Mouse (Mus musculus) bone marrow macrophage, adult 2 months (primary cell): ENCODE results near the gene Dvl1. TPM values are rescaled to one million over a fixed set of nuclear protein-coding genes. Genes with fewer than 3 reads are reported as not detected.

Experiments used
- H3K27ac ChIP-seq: 2 replicates; pipeline ENCODE4 v1.5.1; 2012; ENCODE audit warnings: low read depth, low read length; ENCODE audit not compliant: insufficient read depth
- H3K4me1 ChIP-seq: 2 replicates; pipeline ENCODE4 v1.6.1; 2012; ENCODE audit warnings: low read length; ENCODE audit not compliant: control insufficient read depth, insufficient read depth
- H3K4me3 ChIP-seq: 2 replicates; pipeline ENCODE4 v1.5.1; 2012; ENCODE audit warnings: mild to moderate bottlenecking, low read length, moderate library complexity; ENCODE audit not compliant: insufficient read depth
- CTCF ChIP-seq: IDR thresholded peaks from 2 replicates; pipeline ENCODE4 v1.5.1; 2012; ENCODE audit warnings: low read depth, mild to moderate bottlenecking, low read length, moderate library complexity
- POLR2A ChIP-seq: IDR thresholded peaks from 2 replicates; pipeline ENCODE4 v1.6.1; 2012; ENCODE audit warnings: mild to moderate bottlenecking, low read depth, low read length, borderline replicate concordance
- polyA plus RNA-seq: library from polyadenylated mRNA; stranded (reverse); fragments of >200 nt; gene quantifications from 2 replicates; pipeline ENCODE4 v1.2.4, GENCODE M21; 2012; ENCODE audit not compliant: missing spikeins, insufficient read depth, insufficient read length

Dvl1 gene
- polyA plus RNA-seq, 1 experiment = 20.9 TPM

DNA sequence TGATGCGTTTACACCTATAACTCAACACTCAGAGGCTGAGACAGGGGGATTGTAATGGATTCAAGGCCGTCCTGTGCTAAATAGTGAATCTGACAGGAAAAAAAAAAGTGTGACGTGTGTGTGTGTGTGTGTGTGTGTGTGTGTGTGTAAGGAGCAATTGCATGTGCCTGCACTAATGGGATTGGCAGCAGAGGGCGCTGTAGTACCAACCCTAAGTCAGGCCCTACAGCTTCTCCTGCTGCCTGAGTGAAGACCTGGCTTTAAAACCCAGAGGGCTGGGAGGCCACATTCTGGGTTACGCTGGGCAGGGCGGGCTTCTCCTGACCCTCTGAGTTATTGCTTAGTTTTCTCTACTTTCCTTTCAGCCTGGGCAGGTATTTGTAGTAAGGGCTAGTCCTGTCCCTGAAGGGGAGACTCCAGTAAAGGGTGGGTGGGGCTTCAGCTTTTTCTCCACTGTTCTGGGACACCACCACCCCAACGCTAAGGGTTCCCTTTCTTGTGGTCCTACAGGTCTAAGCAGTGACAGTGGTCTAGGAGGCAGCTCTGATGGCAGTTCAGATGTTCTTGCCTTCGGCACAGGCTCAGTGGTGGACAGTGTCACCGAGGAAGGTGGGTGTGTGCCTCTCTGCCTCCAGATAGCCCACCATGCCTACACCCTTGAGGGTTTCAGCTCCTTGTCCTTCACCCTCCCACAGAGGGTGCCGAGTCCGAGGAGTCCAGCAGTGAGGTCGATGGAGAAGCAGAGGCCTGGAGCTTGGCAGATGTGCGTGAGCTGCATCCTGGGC is 57.3 kb downstream of the Dvl1 start:
- no peak for TF ChIP-seq CTCF
- no peak for TF ChIP-seq POLR2A
- peaks cover 3% of the 10 kb centered on the region; the same call in 1 of the 2 replicates for H3K4me1 ChIP-seq
- no peak overlapping the region for H3K27ac ChIP-seq
- no peak overlapping the region for H3K4me3 ChIP-seq

DNA sequence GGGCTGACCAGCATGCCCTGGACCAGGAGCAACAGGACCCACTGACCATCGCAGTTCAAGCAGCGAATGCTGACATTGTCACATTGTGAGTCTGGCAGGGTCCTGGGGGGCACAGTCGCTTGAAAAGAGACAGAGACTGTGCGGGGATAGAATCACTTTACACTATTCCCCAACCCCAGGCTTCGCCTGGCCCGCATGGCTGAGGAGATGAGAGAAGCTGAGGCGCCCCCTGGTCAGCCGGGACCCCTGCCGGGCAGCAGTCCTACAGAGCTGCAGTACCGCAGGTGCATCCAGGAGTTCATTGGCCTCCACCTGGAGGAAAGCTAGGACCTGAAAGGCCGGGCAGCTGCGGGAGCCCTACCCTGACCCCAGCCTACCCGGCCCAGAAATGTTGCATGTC is 58.4 kb downstream of the Dvl1 start:
- Histone ChIP-seq H3K4me3 (no peak overlapping the region), H3K4me1 (peaks cover 3% of the 10 kb centered on the region; the same call in 1 of the 2 replicates), H3K27ac (no peak overlapping the region)
- no peak for TF ChIP-seq POLR2A
- no peak for TF ChIP-seq CTCF

DNA sequence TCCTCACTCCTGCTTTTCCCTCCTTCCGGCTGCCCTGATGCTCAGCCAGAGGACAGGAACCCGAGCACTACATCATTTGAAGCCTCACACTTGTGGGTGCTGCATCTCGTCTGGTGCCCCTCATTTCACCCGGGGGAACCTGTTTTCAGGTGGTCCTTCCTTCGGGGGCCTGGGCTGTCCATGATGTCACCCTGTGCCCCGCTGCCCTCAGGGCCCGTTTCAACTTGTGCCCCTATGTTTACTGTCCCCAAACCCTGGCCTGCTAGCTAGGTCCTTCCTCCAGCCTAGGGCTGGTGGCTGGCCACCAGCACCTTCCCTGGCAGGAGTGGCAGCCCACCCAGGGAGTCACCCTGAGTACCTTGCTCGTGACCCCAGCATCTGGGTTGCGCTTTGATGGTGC is 58.9 kb downstream of the Dvl1 start:
- no peak overlapping the region for H3K4me3 ChIP-seq
- no peak overlapping the region for H3K27ac ChIP-seq
- peaks cover under 1% of the 10 kb centered on the region; the same call in 1 of the 2 replicates for H3K4me1 ChIP-seq
- TF ChIP-seq CTCF (no peak), POLR2A (no peak)

DNA sequence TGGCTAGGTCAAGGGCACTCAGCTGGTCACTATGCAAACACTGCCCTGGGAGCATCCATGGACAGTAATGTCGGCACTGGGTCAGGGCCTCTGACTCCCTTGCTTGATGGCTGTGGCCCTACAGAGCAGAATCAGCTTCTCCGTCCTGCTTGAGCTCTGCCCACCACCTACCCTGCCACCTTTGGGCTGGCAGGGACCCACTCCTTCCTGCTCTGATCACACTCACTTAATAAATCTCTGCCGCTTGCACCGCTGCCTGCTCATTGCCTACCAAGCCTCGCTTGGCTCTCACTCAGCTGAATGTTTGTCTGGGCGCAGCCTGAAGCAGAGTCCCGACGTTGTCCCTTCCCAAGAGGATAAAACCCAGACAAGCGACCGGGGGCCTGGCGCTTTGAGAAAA is 59.8 kb downstream of the Dvl1 start:
- Histone ChIP-seq H3K27ac (no peak overlapping the region), H3K4me3 (no peak overlapping the region), H3K4me1 (no peaks in the 10 kb centered on the region)
- no peak for TF ChIP-seq CTCF
- TF ChIP-seq POLR2A = no peak

DNA sequence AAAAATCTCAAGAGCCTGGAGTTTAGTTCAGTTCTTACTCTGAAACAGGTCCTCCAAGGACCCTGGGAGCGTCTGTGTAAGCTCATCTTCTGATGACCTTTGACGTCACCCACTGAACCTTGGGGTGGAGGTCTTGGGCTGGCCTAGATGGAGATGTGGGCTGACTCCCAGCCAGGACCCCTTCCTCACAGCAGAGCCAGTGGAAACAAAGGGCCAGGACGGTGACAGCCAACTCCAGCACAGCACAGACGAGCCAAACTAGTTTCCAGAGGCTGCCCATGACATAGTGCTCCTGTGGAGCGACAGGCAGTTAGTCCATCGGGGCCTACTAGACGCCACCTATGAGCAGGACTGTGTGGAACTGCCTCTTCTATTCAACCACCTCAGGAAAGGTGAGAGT is 61.1 kb downstream of the Dvl1 start:
- no peak overlapping the region for H3K4me3 ChIP-seq
- TF ChIP-seq CTCF (no peak), POLR2A (no peak)
- H3K27ac ChIP-seq = no peak overlapping the region
- no peaks in the 10 kb centered on the region for H3K4me1 ChIP-seq

DNA sequence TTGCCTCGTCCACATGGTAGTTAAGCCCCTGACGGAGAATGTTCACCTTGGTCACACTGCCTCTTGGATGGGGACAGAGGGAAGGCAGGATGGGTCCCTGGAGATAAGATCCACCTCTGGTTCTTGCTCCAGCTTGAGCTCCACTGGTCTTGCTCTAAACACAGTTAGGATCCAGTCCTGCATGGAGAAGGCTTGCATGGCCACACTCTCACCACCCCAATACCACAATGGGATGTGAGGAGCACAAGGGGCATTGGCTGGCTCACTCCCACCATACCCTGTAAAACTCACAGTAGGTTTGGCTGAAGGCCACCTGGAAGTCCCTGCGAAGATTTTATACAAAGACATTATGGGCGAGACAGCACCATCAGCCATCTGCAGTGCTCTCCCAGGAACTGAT is 61.5 kb downstream of the Dvl1 start:
- TF ChIP-seq CTCF (no peak), POLR2A (no peak)
- no peak overlapping the region for H3K27ac ChIP-seq
- H3K4me3 ChIP-seq = no peak overlapping the region
- H3K4me1 ChIP-seq = no peaks in the 10 kb centered on the region

Other genes with a start within 250 kb of the Dvl1 start
- gene Slc35e2, start 246.0 kb upstream of the Dvl1 start, polyA plus RNA-seq = 11.2 and 11.4 TPM in 2 replicates
- 102 and 117 TPM in 2 replicates for gene Cdk11b, start 222.5 kb upstream of the Dvl1 start, polyA plus RNA-seq
- not detected in 2 replicates for gene Gm10563, start 202.0 kb upstream of the Dvl1 start, polyA plus RNA-seq
- 0.64 and 1.9 TPM in 2 replicates for gene Mmp23, start 194.0 kb upstream of the Dvl1 start, polyA plus RNA-seq
- gene Mib2, start 178.2 kb upstream of the Dvl1 start, polyA plus RNA-seq = 39.9 and 48.7 TPM in 2 replicates
- gene Fndc10, start 153.1 kb upstream of the Dvl1 start, polyA plus RNA-seq = 1.0 and 1.6 TPM in 2 replicates
- 99.3 and 107 TPM in 2 replicates for gene Ssu72, start 142.6 kb upstream of the Dvl1 start, polyA plus RNA-seq
- gene Tmem240, start 112.6 kb upstream of the Dvl1 start, polyA plus RNA-seq = 1.3 and 1.4 TPM in 2 replicates
- gene Atad3a, start 86.3 kb upstream of the Dvl1 start, polyA plus RNA-seq = 13.6 and 19.1 TPM in 2 replicates
- gene Vwa1, start 72.7 kb upstream of the Dvl1 start, polyA plus RNA-seq = not detected in 2 replicates
- gene Tmem88b, start 61.5 kb upstream of the Dvl1 start, polyA plus RNA-seq = 0.23 TPM in 1 of 2 replicates, not detected in the other
- not detected in 2 replicates for gene Ankrd65, start 57.0 kb upstream of the Dvl1 start, polyA plus RNA-seq
- 81.6 and 99.5 TPM in 2 replicates for gene Mrpl20, start 44.5 kb upstream of the Dvl1 start, polyA plus RNA-seq
- 100 and 112 TPM in 2 replicates for gene Ccnl2, start 34.9 kb upstream of the Dvl1 start, polyA plus RNA-seq
- gene Aurkaip1, start 16.1 kb upstream of the Dvl1 start, polyA plus RNA-seq = 99.3 and 105 TPM in 2 replicates
- gene Mxra8, start 7.7 kb upstream of the Dvl1 start, polyA plus RNA-seq = 1.2 and 2.7 TPM in 2 replicates
- gene Tas1r3, start 16.0 kb downstream of the Dvl1 start, polyA plus RNA-seq = 0.62 and 0.68 TPM in 2 replicates
- 11.6 and 13.9 TPM in 2 replicates for gene Cptp, start 22.0 kb downstream of the Dvl1 start, polyA plus RNA-seq
- 21.4 and 23.0 TPM in 2 replicates for gene Ints11, start 22.1 kb downstream of the Dvl1 start, polyA plus RNA-seq
- gene Pusl1, start 44.4 kb downstream of the Dvl1 start, polyA plus RNA-seq = 10.7 and 13.2 TPM in 2 replicates
- gene Acap3, start 44.4 kb downstream of the Dvl1 start, polyA plus RNA-seq = 15.8 and 18.1 TPM in 2 replicates
- 78.3 and 85.9 TPM in 2 replicates for gene Ube2j2, start 96.4 kb downstream of the Dvl1 start, polyA plus RNA-seq
- gene C1qtnf12, start 114.9 kb downstream of the Dvl1 start, polyA plus RNA-seq = 32.4 and 42.7 TPM in 2 replicates
- 1.7 and 2.3 TPM in 2 replicates for gene B3galt6, start 145.2 kb downstream of the Dvl1 start, polyA plus RNA-seq
- 197 and 213 TPM in 2 replicates for gene Sdf4, start 145.5 kb downstream of the Dvl1 start, polyA plus RNA-seq
- gene Tnfrsf4, start 166.4 kb downstream of the Dvl1 start, polyA plus RNA-seq = 1.5 and 1.7 TPM in 2 replicates
- not detected in 2 replicates for gene Tnfrsf18, start 178.8 kb downstream of the Dvl1 start, polyA plus RNA-seq
- not detected in 2 replicates for gene Ttll10, start 212.0 kb downstream of the Dvl1 start, polyA plus RNA-seq